Mouse (Mus musculus): Measurements from ENCODE around the gene Pls1. TPM values are rescaled to one million over a fixed set of nuclear protein-coding genes. Genes with fewer than 3 reads are reported as not detected.

The Pls1 gene
- polyA plus RNA-seq, 1 experiment from 2014 or later, result 2.6 TPM

DNA sequence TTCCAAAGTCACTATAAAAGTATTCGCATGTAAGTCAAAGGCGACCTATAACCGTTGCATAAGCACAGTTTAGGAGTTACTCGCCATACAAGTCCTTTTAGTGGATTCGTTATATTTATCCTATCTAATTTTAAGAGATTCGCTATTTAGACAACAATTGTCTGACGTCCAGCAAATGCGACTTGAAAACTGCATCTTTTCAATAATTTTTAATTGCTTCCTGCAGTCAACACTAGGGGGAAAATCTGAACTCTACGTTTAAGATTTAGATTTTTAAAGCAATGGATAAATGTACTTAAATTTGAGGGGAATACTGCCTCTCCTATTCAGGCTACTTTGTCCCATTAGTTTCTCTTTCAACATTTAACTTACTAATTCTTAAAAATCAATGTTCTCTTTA lies 94.4 kb downstream of the Pls1 start:
- H3K4me1 ChIP-seq, result peaks cover 16% of the 10 kb centered on the region
- WGBS, result 42% methylated on average over 9 of the region's 9 CpGs
- no peaks in the 10 kb centered on the region; the same call in 1 of the 2 replicates for H3K27me3 ChIP-seq (replicated peaks)
- H3K4me3 ChIP-seq (replicated peaks), result peak overlapping the region; percentile 86
- no peaks in the 10 kb centered on the region for H3K9me3 ChIP-seq (replicated peaks)
- H3K27ac ChIP-seq (replicated peaks), result no peak overlapping the region
- H3K4me2 ChIP-seq, result peak overlapping the region; percentile 89
- no peaks in the 10 kb centered on the region for H3K36me3 ChIP-seq
- peak; percentile 6; the same call in 1 of the 2 replicates for ATAC-seq (ENCODE audit: low FRiP score)
- H3K9ac ChIP-seq (replicated peaks), result 0 out of 2 replicates have a peak overlapping the region, but pooled peaks have one; percentile 86

DNA sequence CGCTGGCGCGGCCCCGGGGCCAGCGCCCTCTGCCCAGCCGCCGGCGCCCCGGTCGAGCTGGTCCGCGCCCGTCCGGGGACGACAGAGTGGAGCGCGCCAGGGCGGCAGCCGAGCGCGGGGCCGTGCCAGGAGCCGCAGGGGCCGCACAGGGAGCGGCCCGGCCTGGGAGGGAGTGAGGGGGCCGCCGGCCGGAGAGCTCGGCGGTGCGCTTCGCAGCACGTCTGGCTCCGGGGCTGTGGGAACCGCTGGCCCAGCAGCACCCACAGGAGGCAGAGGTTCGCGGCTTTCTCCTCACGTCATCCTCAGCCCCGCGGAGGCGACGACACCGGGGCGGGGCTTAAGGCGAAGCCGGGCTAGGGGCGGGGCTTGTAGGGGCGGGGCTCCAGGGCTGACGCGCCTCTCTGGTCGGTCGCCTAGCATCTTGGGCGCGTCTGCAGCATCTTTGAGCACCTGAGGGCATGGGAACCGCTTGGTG lies 95.0 kb downstream of the Pls1 start, which contains the start of gene Trpc1:
Gene Trpc1 (minus strand): TSS at position 339 of the 475 bp plus-strand sequence.
- Histone ChIP-seq H3K36me3 (no peaks in the 10 kb centered on the region), H3K9me3 (replicated peaks) (no peaks in the 10 kb centered on the region), H3K27me3 (replicated peaks) (no peaks in the 10 kb centered on the region; the same call in 1 of the 2 replicates), H3K9ac (replicated peaks) (peak within 1 kb of the TSS; percentile 86), H3K4me2 (peak within 1 kb of the TSS; percentile 89), H3K4me1 (peaks cover 21% of the 10 kb centered on the region), H3K4me3 (replicated peaks) (peak within 1 kb of the TSS; percentile 86), H3K27ac (replicated peaks) (peak within 1 kb of the TSS; percentile 75)
- under 1% methylated on average over 43 of the region's 56 CpGs for WGBS
- ATAC-seq (ENCODE audit: low FRiP score), result peak; percentile 99

GRCm38 (mm10) chr9:95749461-95749928 lies 95.6 kb downstream of the Pls1 start:
- peak; percentile 78 for ATAC-seq (ENCODE audit: low FRiP score)
- Histone ChIP-seq H3K9ac (replicated peaks) (peak overlapping the region; percentile 86), H3K4me2 (peak overlapping the region; percentile 89), H3K4me3 (replicated peaks) (peak overlapping the region; percentile 86), H3K4me1 (peaks cover 21% of the 10 kb centered on the region), H3K36me3 (no peaks in the 10 kb centered on the region), H3K9me3 (replicated peaks) (no peaks in the 10 kb centered on the region), H3K27ac (replicated peaks) (peak overlapping the region; percentile 75), H3K27me3 (replicated peaks) (no peaks in the 10 kb centered on the region; the same call in 1 of the 2 replicates)
- WGBS, result under 1% methylated on average over 30 of the region's 34 CpGs

DNA sequence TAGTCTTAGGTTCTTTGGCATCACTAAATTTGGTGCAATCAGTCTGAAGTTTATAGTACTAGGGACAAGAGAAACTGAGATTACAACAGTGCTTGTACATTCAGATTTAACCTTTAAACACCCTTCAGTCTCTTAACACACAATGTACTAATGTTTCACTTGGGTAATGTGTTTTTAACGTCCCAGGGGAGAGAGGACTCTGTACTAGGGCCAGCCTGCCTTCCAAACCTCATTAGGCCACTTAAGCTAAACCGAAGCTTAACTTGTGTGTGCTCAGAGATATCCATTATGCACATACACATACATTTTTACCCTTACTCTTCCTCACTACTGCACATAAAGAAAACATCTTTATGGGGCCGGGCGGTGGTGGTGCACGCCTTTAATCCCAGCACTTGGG lies 97.8 kb downstream of the Pls1 start:
- Histone ChIP-seq H3K4me1 (peaks cover 21% of the 10 kb centered on the region), H3K9me3 (replicated peaks) (no peaks in the 10 kb centered on the region), H3K27ac (replicated peaks) (no peak overlapping the region), H3K27me3 (replicated peaks) (no peaks in the 10 kb centered on the region), H3K4me2 (no peak overlapping the region), H3K9ac (replicated peaks) (no peak overlapping the region), H3K36me3 (no peaks in the 10 kb centered on the region), H3K4me3 (replicated peaks) (no peak overlapping the region)
- 89% methylated on average over 5 of the region's 5 CpGs for WGBS
- no peak for ATAC-seq (ENCODE audit: low FRiP score)

DNA sequence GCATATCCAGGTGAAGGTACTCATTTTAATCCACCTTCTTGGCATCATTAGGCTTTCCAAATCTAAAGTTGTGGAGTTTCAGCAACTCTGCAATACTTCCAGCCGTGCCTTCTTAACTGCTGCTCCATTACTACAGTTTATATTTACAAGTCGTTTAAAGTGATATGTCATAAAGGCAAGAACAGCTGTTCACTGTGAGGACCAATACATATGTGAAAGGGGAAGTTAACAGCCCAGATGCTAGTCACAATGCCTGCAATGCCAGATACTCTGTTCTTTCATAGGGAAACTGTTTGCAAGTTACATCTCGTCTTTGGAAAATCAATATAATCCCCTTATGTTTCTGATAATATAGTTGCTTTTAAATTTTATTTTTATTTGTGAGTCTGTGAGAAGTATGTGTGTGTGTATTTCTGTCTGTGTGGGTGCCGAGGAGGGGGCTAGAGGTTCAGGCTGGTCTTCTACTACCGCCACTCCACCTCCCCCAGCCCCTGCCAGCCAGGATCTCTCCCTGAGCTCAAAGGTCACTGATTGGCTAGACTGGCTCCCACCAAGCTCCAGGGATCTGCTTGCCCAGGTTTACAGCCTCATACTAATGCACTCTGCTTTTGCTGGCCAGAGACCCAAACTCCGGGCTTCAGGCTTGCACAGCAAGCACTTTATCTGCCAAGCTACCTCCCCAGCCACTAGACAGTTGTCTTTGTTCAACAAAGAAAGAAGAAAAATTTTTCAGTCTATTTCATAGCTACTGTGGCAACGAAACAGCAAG lies 100.1 kb downstream of the Pls1 start:
- H3K9me3 ChIP-seq (replicated peaks), result no peaks in the 10 kb centered on the region
- H3K4me2 ChIP-seq, result no peak overlapping the region
- 57% methylated on average over 7 of the region's 7 CpGs for WGBS
- no peaks in the 10 kb centered on the region for H3K27me3 ChIP-seq (replicated peaks)
- H3K9ac ChIP-seq (replicated peaks), result no peak overlapping the region
- peaks cover 16% of the 10 kb centered on the region for H3K4me1 ChIP-seq
- no peak overlapping the region for H3K4me3 ChIP-seq (replicated peaks)
- H3K36me3 ChIP-seq, result no peaks in the 10 kb centered on the region
- ATAC-seq (ENCODE audit: low FRiP score), result no peak
- no peak overlapping the region for H3K27ac ChIP-seq (replicated peaks)

- no peak for ATAC-seq (ENCODE audit: low FRiP score)
- Histone ChIP-seq H3K4me2 (no peak overlapping the region), H3K27ac (replicated peaks) (no peak overlapping the region), H3K36me3 (peaks cover 4% of the 10 kb centered on the region), H3K4me1 (no peaks in the 10 kb centered on the region), H3K4me3 (replicated peaks) (no peak overlapping the region), H3K9me3 (replicated peaks) (no peaks in the 10 kb centered on the region), H3K9ac (replicated peaks) (no peak overlapping the region), H3K27me3 (replicated peaks) (no peaks in the 10 kb centered on the region)
Measured at GRCm38 (mm10) chr9:95736238-95736637, 108.9 kb downstream of the Pls1 start.

DNA sequence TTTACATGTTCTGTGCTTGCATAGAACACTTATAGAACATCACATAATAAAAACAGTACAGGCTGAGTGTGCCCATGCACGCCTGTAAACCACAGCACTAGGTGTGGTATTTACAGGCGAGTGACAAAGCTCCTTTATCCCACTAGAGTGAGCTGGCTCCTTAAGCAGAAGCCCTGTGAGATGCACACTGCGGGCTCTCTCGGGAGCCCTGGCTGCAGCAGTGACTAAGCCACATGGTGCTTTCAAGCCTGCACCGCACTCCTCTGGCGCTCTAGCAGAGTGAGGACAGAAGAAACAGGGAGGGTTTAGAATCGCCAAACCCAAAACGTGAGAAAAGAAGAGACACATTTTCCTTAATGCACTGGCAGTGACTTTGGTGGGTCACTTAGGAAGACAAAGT lies 132.5 kb downstream of the Pls1 start:
- Histone ChIP-seq H3K9ac (replicated peaks) (no peak overlapping the region), H3K4me2 (no peak overlapping the region), H3K4me3 (replicated peaks) (no peak overlapping the region), H3K27ac (replicated peaks) (no peak overlapping the region), H3K9me3 (replicated peaks) (no peaks in the 10 kb centered on the region), H3K27me3 (replicated peaks) (no peaks in the 10 kb centered on the region), H3K4me1 (no peaks in the 10 kb centered on the region), H3K36me3 (peaks cover 22% of the 10 kb centered on the region)
- no peak for ATAC-seq (ENCODE audit: low FRiP score)
- 23% methylated on average over 8 of the region's 8 CpGs for WGBS

- H3K27me3 ChIP-seq (replicated peaks), result no peaks in the 10 kb centered on the region
- no peak for ATAC-seq (ENCODE audit: low FRiP score)
Measured at GRCm38 (mm10) chr9:95708943-95709342, 136.2 kb downstream of the Pls1 start.

DNA sequence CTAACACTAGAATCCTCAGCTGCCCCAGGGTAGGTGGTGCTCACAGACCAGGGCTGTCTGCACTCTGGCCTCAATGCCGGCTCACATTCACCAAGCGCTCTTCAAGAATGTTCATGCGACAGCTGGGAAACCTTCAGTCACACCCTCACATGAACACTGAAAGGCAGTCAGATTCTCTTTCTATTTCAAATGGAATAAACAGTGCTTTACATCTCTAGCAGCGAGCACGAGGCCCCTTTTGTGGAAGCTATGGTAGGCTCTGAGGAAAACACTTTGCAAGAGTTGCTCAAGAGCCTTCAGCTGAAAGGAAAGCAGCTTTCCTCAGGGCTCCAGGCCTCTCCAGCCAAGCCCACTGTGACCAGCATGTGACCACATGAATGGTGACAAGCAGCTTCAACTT lies 139.7 kb downstream of the Pls1 start:
- no peaks in the 10 kb centered on the region for H3K9me3 ChIP-seq (replicated peaks)
- no peak for ATAC-seq (ENCODE audit: low FRiP score)
- no peak overlapping the region for H3K4me2 ChIP-seq
- no peaks in the 10 kb centered on the region for H3K4me1 ChIP-seq
- peaks cover 21% of the 10 kb centered on the region for H3K36me3 ChIP-seq
- H3K9ac ChIP-seq (replicated peaks), result no peak overlapping the region
- no peak overlapping the region for H3K27ac ChIP-seq (replicated peaks)
- WGBS, result 91% methylated on average over 5 of the region's 5 CpGs
- H3K4me3 ChIP-seq (replicated peaks), result no peak overlapping the region
- H3K27me3 ChIP-seq (replicated peaks), result no peaks in the 10 kb centered on the region

More at GRCm38 (mm10) chr9:95708943-95709342, 136.2 kb downstream of the Pls1 start:
- H3K4me2 ChIP-seq, result no peak overlapping the region
- H3K4me3 ChIP-seq (replicated peaks), result no peak overlapping the region
- H3K9me3 ChIP-seq (replicated peaks), result no peaks in the 10 kb centered on the region
- peaks cover 21% of the 10 kb centered on the region for H3K36me3 ChIP-seq
- H3K9ac ChIP-seq (replicated peaks), result no peak overlapping the region
- no peak overlapping the region for H3K27ac ChIP-seq (replicated peaks)
- no peaks in the 10 kb centered on the region for H3K4me1 ChIP-seq

GRCm38 (mm10) chr9:95704078-95704477 lies 141.0 kb downstream of the Pls1 start:
- no peaks in the 10 kb centered on the region for H3K27me3 ChIP-seq (replicated peaks)
- 83% methylated on average over 3 of the region's 3 CpGs for WGBS
- no peaks in the 10 kb centered on the region for H3K4me1 ChIP-seq
- no peak overlapping the region for H3K27ac ChIP-seq (replicated peaks)
- H3K4me2 ChIP-seq, result no peak overlapping the region
- no peaks in the 10 kb centered on the region for H3K9me3 ChIP-seq (replicated peaks)
- H3K4me3 ChIP-seq (replicated peaks), result no peak overlapping the region
- H3K9ac ChIP-seq (replicated peaks), result no peak overlapping the region
- ATAC-seq (ENCODE audit: low FRiP score), result no peak
- H3K36me3 ChIP-seq, result peaks cover 16% of the 10 kb centered on the region

Measured in neural tube, embryonic 15.5 days (tissue).